Mouse (Mus musculus) lung, postnatal 0 days (tissue): ENCODE data around the gene Hs6st3. TPM values are rescaled to one million over a fixed set of nuclear protein-coding genes. Genes with fewer than 3 reads are reported as not detected.
"Not testable (repeated sequence)": the region's sequence is repeated elsewhere in the genome, so short reads cannot be mapped to it uniquely, and the experiment has no call there.

Experiments
- ATAC-seq: fragments of 200-750 bp; cut with Nextera tagmentation; 2 replicates; pipeline ENCODE4 v1.8.0; 2017; ENCODE audit warnings: moderate library complexity
- DNase-seq: peaks from one replicate; pipeline ENCODE4 v3.0.0-alpha.2; 2016; ENCODE audit warnings: low spot score
- H3K27ac ChIP-seq: fragments of 300-500 bp; sonication (generic); 2 replicates; pipeline ENCODE4 v1.5.1; 2014; ENCODE audit warnings: antibody characterized with exemption, mild to moderate bottlenecking, low read length, mixed read lengths
- H3K27me3 ChIP-seq: fragments of 300-500 bp; sonication (generic); replicated peaks from 2 replicates; pipeline ENCODE4 v1.6.1; 2014; ENCODE audit warnings: low read length, mixed read lengths; ENCODE audit not compliant: insufficient read depth
- H3K36me3 ChIP-seq: fragments of 300-500 bp; sonication (generic); 2 replicates; pipeline ENCODE4 v1.6.1; 2014; ENCODE audit warnings: low read length, mixed read lengths; ENCODE audit not compliant: insufficient read depth
- H3K4me1 ChIP-seq: fragments of 300-500 bp; sonication (generic); 2 replicates; pipeline ENCODE4 v1.6.1; 2014; ENCODE audit warnings: antibody characterized with exemption, low read depth, low read length, mixed read lengths; ENCODE audit not compliant: insufficient read depth
- H3K4me2 ChIP-seq: fragments of 300-500 bp; sonication (generic); replicated peaks from 2 replicates; pipeline ENCODE4 v1.6.1; 2014; ENCODE audit warnings: low read depth, mild to moderate bottlenecking, low read length, moderate library complexity, mixed read lengths
- H3K4me3 ChIP-seq: fragments of 300-500 bp; sonication (generic); 2 replicates; pipeline ENCODE4 v1.5.1; 2014; ENCODE audit warnings: low read depth, low read length
- H3K9ac ChIP-seq: fragments of 300-500 bp; sonication (generic); replicated peaks from 2 replicates; pipeline ENCODE4 v1.6.1; 2014; ENCODE audit warnings: low read depth, mild to moderate bottlenecking
- H3K9me3 ChIP-seq: fragments of 300-500 bp; sonication (generic); 2 replicates; pipeline ENCODE4 v1.6.1; 2016; ENCODE audit warnings: low read length, mixed read lengths
- CTCF ChIP-seq: IDR thresholded peaks from 2 replicates; pipeline ENCODE4 v1.5.1; 2016; ENCODE audit warnings: antibody characterized with exemption, mild to moderate bottlenecking
- EP300 ChIP-seq: IDR thresholded peaks from 2 replicates; pipeline ENCODE4 v1.6.1; 2016; ENCODE audit warnings: antibody characterized with exemption, mild to moderate bottlenecking, control low read depth
- WGBS: fragments of 180-500 bp; shearing (Covaris S2); extraction: QIAGEN DNeasy Blood & Tissue Kit; methylation state at CpG from one replicate; pipeline ENCODE4 v1.1.7; 2014; 5-methylcytosine and 5-hydroxymethylcytosine counted together
- polyA plus RNA-seq: library from polyadenylated mRNA; unstranded; fragments of >200 nt; fragmentation: Nextera tagmentation; extraction: Ambion mirVana; gene quantifications from 2 replicates; pipeline ENCODE4 v1.2.1, GENCODE M21; 2015

The Hs6st3 gene
- polyA plus RNA-seq, 1 experiment from 2014 or later = 0.66 TPM

DNA sequence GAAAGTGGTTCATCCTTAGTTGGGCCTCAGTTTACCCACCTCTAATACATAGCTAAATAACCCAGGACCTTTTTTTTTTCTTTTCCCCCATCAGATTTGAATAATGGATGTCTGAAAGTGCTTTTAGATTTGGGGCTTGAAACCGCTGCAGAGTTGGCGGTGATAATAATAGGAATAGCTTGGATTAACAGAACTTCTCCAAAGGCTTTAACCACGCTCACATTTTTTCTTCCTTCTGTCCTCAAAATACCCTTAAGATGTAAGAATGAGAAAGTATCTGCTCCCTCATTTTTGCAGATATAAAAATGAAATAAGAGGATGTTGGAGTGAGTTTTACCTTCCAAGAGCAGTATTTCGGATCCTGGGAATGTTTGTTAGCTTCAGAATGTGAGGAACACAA lies 420.2 kb downstream of the Hs6st3 start:
- TF ChIP-seq EP300 (no peak), CTCF (no peak)
- no peaks in the 10 kb centered on the region for H3K36me3 ChIP-seq
- no peak overlapping the region for H3K27ac ChIP-seq
- no peak overlapping the region for H3K4me2 ChIP-seq
- no peak for DNase-seq
- H3K27me3 ChIP-seq = no peaks in the 10 kb centered on the region
- H3K9me3 ChIP-seq = no peaks in the 10 kb centered on the region
- no peak for ATAC-seq
- no peaks in the 10 kb centered on the region for H3K4me1 ChIP-seq
- 83% methylated on average over 4 of the region's 4 CpGs for WGBS
- H3K4me3 ChIP-seq = no peak overlapping the region
- H3K9ac ChIP-seq = no peak overlapping the region

DNA sequence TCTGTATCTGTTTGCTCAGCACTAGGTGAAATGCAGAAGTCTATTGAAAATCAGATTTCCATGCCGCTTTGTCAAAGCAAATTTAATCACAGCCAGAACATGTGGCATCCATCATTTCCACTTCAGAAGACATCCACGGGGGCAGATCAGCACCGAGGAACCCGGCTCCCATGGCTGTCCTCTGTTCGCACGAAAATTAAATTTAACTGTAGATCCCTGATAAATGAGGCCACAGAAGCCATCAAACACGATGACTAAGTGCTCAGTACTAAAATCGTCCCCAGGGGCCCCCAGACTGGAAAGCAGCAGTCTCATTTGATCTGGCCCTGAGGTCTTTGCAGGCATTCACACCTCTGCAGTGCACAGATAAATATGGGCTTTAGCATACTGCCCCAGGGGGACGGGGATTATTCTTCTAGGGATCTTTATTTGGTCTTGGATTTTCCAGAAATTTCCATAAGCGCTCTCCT lies 443.9 kb downstream of the Hs6st3 start:
- H3K4me2 ChIP-seq = no peak overlapping the region
- no peaks in the 10 kb centered on the region for H3K4me1 ChIP-seq
- no peak overlapping the region for H3K9ac ChIP-seq
- 25% methylated on average over 10 of the region's 10 CpGs for WGBS
- H3K27me3 ChIP-seq = no peaks in the 10 kb centered on the region
- DNase-seq = no peak
- no peaks in the 10 kb centered on the region for H3K36me3 ChIP-seq
- TF ChIP-seq CTCF (no peak), EP300 (no peak)
- H3K27ac ChIP-seq = no peak overlapping the region
- no peaks in the 10 kb centered on the region for H3K9me3 ChIP-seq
- H3K4me3 ChIP-seq = no peak overlapping the region
- no peak for ATAC-seq

DNA sequence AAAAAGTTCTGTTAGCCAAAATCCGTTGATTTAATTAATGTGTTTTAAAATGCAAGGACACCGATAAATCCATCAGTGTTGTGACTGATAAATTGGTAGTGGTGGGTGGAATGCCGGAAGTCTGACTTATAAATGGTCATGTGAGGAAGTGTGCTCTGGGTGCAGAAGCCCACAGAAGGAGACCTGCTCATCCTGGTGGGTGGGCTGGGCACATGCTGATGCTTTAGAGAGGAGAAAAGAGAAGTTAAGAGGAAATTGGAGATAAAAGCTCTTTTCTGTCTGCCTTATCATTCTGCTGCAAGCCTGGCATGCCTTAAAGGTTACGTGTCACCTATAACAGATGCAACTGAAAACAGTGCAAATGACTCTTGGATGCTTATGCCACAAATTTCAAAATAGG lies 446.9 kb downstream of the Hs6st3 start:
- Histone ChIP-seq H3K4me2 (no peak overlapping the region), H3K27ac (no peak overlapping the region), H3K9me3 (no peaks in the 10 kb centered on the region), H3K4me3 (no peak overlapping the region), H3K27me3 (no peaks in the 10 kb centered on the region), H3K9ac (no peak overlapping the region), H3K36me3 (no peaks in the 10 kb centered on the region), H3K4me1 (no peaks in the 10 kb centered on the region)
- WGBS = 63% methylated on average over 4 of the region's 4 CpGs
- ATAC-seq (no peak), DNase-seq (no peak)
- TF ChIP-seq CTCF (no peak), EP300 (no peak)

- not testable (repeated sequence) for H3K27me3 ChIP-seq, H3K9me3 ChIP-seq, ATAC-seq, H3K4me2 ChIP-seq, DNase-seq, H3K4me3 ChIP-seq, H3K4me1 ChIP-seq, H3K27ac ChIP-seq, H3K36me3 ChIP-seq, H3K9ac ChIP-seq
- 90% methylated on average over 1 of the region's 1 CpGs for WGBS
Measured at GRCm38 (mm10) chr14:119587365-119587764, 449.2 kb downstream of the Hs6st3 start.

DNA sequence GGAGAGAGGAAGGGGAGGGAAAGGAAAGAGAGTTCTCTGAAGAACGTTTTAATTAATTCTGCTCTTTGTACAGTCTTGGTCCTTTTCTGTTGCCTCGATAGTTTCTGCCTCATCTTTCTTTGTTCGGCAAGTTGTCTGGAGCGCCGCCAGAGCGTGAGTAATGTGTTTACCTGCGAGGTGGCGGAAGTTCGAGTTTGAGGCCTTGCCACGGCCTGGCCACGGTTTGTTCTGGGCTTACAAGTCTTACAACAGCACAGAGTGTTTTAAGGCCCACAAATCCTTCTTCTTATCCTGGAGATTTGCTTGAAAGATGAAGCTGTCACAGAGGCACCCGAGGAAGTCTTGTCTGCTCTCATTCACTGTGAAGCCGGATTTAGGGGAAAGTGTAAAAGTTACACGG lies 466.2 kb downstream of the Hs6st3 start:
- Histone ChIP-seq H3K36me3 (no peaks in the 10 kb centered on the region), H3K4me2 (no peak overlapping the region), H3K27me3 (no peaks in the 10 kb centered on the region), H3K4me1 (no peaks in the 10 kb centered on the region), H3K27ac (no peak overlapping the region), H3K4me3 (no peak overlapping the region), H3K9me3 (no peaks in the 10 kb centered on the region), H3K9ac (no peak overlapping the region)
- no peak for DNase-seq
- WGBS = 41% methylated on average over 14 of the region's 14 CpGs
- TF ChIP-seq CTCF (no peak), EP300 (no peak)
- ATAC-seq = no peak

DNA sequence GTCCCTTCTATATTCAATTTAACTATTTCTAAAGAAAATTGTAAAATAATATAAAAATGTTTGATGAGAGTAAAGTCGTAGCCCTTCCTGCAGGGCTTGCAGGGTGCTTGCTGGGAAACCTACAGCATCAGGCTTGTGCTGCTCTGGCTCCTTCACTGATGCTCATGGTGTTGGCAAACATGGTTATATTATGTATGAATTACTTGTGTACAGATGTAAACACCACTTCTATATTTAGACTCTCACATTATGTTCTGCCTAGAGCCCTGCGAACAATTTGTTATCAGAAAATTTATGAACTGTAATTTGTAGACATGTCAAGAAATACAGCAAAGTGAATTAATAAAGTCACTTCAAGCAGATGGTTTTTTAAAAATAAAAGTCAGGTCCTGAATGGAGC lies 474.7 kb downstream of the Hs6st3 start:
- H3K4me1 ChIP-seq = no peaks in the 10 kb centered on the region
- no peaks in the 10 kb centered on the region for H3K36me3 ChIP-seq
- H3K27ac ChIP-seq = no peak overlapping the region
- no peaks in the 10 kb centered on the region for H3K27me3 ChIP-seq
- DNase-seq = peak; percentile 13
- H3K4me3 ChIP-seq = no peak overlapping the region
- H3K4me2 ChIP-seq = no peak overlapping the region
- 60% methylated on average over 2 of the region's 2 CpGs for WGBS
- no peak for ATAC-seq
- H3K9ac ChIP-seq = no peak overlapping the region
- TF ChIP-seq CTCF (no peak), EP300 (no peak)
- no peaks in the 10 kb centered on the region for H3K9me3 ChIP-seq

- Histone ChIP-seq H3K36me3 (no peaks in the 10 kb centered on the region), H3K9me3 (no peaks in the 10 kb centered on the region), H3K9ac (no peak overlapping the region), H3K27me3 (no peaks in the 10 kb centered on the region), H3K4me1 (no peaks in the 10 kb centered on the region), H3K4me2 (no peak overlapping the region), H3K27ac (no peak overlapping the region), H3K4me3 (no peak overlapping the region)
- 82% methylated on average over 1 of the region's 1 CpGs for WGBS
- no peak for ATAC-seq
- TF ChIP-seq EP300 (no peak), CTCF (no peak)
- DNase-seq = no peak
Measured at GRCm38 (mm10) chr14:119629127-119629526, 491.0 kb downstream of the Hs6st3 start.
